Mouse (Mus musculus) olfactory bulb, adult 2 months (tissue): ENCODE data around the gene Sh3rf1.

Source experiments
- CTCF ChIP-seq: fragments of 200-500 bp; IDR thresholded peaks from 2 replicates; pipeline ENCODE4 v1.5.1; 2012; ENCODE audit warnings: low read depth, mild to moderate bottlenecking, low read length, moderate library complexity; ENCODE audit not compliant: insufficient read depth
- POLR2A ChIP-seq: fragments of 200-500 bp; IDR thresholded peaks from 2 replicates; pipeline ENCODE4 v1.6.1; 2012; ENCODE audit warnings: mild to moderate bottlenecking, low read depth, low read length, moderate library complexity; ENCODE audit not compliant: insufficient read depth

- TF ChIP-seq CTCF (no peak), POLR2A (no peak)
These were observed 126.8 kb downstream of the Sh3rf1 start for GRCm38 (mm10) chr8:61350443-61350842.
